Mouse (Mus musculus) mesoderm, embryonic 11.5 days (tissue): ENCODE data around the gene Gm28308.

Experiments
- DNase-seq: peaks from one replicate; pipeline ENCODE4 v3.0.0-alpha.2; 2012; ENCODE audit warnings: low read depth, low spot score

Gm28308 gene

DNA sequence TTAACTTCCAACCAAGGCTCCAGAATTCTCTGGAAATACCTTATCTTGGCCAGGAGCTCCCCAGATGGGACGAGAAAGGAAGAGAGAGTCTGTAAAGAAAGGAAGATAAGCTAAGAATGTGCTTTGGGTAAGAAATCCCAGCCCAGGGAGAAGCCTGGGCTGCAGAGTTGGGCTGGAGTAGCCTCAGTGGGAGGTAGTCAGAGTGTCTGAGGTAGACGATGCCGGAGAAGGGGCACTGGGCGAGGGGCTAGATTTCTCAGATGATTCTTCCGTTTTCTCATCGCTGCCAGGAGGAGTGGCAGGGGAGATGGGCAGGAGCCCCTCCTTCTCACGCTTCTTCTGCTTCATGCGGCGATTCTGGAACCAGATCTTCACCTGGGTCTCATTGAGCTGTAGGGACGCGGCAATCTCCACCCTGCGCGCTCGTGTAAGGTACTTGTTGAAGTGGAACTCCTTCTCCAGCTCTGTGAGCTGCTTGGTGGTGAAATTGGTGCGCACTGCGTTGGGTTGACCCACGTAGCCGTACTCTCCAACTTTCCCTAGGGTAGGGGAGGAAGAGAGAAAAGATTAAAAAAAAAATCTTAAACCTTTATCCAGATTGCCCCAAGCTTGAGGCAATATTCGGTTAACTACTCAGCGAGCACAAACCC, 56.5 kb downstream of the Gm28308 start:
- no peak for DNase-seq

DNA sequence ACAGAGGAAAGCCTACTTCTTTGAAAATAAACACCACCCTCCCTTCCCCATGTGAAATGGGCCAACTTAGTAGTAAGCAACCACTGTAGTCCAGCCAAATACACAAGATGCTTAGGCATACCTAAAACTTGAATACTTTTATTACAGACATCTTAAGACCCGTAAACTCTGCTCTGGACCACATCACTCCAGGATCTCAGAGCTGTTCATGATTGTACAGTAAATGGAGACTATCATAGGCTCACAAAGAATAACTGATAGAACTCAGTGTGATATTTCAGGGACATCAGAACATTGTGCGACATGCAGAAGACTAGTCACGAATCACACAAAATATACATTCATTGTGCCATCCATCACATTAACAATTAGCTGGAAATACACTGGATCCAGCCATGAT, 57.7 kb downstream of the Gm28308 start:
- DNase-seq = no peak

DNA sequence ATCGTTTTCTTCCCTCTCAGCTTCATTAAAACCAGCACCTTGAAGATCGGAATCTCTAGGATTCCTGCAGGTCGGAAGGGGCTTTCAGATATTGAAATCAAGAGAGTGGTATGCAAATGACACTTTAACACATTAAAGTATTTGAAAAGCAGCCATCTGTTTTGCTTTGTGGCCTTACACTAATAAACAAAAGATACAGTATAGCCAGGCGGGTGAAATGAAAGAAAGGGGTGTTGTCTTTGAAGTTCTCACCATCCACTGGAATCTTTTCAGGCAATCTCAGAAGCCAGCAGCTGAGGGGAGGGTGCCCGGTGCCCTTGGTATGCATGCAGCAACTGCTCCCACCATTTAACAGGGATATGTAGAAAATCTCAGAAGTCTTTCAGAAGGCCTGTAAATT, 59.1 kb downstream of the Gm28308 start:
- DNase-seq = no peak

DNA sequence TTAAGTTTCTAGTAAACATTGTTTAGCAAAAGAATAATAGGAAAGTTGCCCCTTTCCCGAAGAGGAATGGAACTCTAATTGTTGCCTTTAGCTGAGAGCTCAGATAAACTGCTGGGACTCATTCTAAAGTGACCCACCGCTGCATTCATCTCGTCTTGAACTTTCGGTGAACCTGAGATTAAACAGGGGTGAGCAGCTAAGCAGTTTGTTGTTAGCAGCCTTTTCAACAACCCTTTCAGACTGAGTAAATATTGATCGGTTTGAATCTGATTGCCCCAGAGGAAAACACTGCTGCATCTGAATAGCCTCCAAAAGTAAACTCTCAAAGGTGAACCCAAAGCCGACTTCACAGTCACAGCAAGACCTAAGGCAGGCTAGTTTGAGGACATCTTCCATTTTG, 59.9 kb downstream of the Gm28308 start:
- DNase-seq = no peak

DNA sequence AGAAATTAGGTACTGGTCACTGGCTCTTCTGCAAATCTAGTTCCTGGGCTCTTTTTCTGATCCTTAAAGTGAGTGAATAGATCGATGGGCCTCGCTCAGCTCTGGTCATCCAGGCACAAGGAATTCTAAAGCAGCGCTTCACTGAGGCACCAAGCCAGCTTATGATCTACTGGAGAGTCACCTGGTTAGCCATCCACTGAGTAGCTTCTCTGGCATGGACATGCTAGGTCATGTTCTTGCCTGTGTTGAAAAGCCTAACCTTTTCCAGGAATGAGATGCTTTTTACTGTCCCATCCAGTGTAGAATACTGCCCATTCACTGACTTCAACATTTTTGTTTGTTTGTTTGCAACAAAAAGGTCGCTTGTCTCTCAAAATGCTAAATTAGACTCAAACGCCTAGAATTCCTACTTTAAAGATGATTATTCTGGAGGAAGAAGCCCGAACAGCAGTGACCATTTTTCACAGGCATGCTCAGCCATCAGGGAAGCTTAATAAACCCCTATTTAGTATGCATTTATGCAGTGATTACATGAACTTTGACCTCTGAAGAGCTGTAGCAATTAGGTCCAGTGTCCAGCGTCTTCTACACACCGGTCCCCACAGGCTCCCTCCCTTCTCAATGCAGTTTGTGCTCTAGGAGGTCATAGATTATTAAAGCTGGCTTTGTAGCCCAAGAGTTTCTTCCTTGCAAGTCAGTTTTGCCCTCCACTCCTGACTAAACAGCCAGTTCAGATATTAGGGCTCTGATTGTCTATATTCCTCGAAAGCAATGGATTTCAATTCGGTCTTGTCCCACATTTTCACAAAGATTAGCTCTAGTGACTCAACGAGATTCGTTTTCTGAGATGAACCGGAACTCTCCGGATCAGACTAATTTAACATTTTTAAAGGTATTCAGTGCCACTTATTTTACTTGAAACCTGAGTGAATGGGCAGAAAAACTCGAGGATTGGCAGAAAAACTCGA, 60.6 kb downstream of the Gm28308 start:
- no peak for DNase-seq

DNA sequence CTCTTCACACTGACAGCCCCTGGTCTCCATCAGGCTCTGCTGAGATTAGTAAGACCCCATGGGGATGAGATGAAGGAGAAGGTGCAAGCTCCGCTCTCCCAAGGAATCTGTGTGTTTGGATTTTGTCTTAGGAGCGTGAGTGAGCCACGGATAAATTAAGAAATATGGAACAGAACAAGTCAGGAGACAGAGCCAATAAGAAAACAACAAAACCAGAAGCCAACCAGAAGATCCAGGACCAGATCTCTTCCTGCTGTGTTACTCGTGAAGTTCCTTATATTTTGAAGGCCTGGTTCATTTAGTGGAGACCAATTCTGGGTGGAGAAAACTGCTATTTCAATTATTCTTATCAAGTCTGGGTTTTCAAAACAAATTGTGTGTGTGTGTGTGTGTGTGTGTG, 61.6 kb downstream of the Gm28308 start:
- DNase-seq = no peak

DNA sequence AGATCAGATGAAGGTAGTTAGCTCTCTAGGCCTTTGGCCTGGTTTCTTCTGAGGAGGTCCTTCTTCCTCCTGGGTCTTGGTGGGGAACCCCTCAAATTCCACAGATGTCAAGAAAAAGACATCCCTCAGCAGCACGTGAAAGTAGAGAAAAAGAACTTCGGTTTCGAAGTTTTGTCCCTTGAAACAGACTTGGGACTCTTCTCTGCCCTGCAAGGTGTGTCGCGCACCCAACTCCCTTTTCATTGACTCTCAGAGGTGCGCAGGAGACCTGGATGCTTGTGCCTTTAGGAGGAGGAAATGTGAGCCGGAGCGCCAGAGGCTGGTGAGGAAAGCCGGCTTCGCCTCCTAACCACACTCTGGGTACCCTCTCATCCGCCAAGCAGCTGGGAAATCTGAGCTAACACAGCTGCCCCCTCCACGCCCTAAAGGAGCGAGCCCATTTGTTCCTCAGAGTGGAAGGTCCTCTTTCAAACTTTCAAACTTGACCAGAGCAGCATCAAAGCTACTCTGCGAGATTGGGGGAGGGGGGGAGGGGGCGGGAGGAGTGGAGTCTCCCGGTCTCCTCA, 62.7 kb downstream of the Gm28308 start:
- DNase-seq = no peak

DNA sequence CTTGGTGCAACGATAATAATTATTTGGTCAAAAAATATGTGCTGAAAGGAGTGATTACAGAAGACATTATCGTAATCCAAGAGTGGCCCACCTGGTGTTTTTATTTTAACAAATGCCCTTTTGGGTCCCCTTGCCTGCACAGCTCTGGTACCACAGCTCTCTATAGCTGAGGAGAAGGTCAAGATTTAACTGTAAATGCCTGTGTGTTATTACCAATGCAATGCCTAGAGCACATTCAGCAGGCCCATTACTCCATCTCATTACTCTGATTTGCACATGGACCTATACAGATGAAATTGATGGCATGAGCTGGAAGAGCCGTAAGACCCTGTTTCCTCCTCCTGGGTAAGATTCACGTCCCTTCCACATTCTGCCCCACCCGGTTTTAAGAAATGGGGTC, 74.0 kb downstream of the Gm28308 start:
- DNase-seq = no peak

DNA sequence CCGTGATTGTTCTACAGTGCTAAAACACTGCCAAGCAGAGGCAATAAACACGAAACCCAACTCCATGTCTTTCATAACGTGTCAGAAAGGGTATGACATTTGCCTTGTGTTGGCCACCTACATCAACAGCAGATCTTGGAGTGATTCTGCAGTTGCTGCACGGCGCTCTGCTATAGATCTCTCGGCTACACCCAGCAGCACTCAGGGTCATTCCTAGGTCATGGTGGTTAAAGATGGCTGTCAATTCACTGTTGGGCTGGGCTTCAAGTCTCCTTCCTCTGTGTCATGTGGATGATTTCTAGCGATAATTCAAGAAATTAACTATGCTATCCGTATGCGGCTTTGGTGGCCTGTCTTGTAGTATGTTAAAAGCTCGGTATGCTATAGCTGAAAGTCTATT, 74.6 kb downstream of the Gm28308 start:
- DNase-seq = no peak

DNA sequence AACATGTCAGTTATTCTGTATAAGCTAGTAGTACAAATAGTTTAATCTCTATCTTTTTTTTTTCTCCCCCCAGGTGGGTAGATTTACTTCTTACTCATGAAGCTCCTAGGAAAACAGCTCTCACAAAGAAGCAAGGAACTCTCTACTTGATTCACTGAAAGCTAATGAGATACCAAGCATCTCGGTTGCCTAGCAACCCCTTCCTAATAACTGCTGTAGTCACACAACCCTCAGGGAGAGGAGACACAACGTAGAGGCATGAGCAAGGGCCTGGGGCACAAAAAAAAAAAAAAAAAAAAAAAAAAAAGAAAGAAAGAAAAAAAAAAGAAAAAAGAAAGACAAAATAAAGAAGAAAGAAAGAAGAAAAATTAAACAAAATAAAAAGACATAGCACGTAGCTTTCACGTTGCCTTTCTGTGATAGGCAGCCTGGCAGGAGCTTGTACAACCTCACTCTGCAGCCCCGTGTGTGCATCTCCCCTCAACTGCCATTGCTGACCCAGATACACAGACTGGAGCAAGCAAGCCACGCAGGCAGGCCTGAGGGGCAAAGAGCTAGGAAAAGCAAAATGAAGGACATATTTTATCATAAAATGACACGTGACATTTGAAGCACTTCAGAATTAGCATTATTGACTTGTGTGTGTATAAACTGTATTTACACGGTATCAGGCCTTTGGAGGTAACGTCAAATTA, 75.2 kb downstream of the Gm28308 start:
- peak; percentile 77 for DNase-seq

DNA sequence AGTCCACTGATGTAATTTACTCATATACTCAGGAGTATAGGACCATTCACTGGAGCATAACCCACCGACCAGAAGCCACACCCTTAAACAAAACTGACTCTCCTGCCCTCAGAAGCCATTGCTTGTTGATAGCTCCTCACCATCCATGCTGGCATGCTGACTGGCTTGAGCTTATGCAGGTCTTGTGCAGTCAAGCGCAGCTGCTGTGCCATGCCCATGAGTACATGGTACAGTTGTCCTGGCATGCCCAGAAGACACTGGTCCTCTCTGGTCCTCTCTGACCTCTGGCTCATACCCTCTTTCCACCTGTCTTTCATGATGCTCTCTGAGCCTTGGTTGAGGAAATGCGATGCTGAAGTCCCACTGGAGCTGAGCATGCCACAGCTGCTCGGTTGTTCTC, 89.5 kb downstream of the Gm28308 start:
- DNase-seq = no peak

DNA sequence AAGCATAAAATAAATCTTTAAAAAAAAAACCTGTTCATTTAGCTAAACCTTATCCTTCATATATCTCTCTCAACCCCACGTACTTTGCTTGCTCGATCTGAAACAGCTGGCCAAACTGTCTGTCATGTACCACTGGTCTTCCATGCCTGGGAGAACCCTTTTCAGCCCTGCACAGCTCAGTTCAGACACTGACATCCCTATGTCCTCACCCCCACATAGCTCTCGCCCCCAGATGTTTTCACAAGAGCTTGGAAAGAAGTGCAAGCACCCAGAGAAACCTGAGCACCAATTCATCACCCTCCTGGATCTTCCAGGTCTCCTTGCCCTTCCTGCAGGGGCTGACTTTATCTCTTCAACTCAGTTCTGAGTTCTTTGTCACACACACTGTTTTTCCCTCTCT, 92.0 kb downstream of the Gm28308 start:
- DNase-seq = no peak

DNA sequence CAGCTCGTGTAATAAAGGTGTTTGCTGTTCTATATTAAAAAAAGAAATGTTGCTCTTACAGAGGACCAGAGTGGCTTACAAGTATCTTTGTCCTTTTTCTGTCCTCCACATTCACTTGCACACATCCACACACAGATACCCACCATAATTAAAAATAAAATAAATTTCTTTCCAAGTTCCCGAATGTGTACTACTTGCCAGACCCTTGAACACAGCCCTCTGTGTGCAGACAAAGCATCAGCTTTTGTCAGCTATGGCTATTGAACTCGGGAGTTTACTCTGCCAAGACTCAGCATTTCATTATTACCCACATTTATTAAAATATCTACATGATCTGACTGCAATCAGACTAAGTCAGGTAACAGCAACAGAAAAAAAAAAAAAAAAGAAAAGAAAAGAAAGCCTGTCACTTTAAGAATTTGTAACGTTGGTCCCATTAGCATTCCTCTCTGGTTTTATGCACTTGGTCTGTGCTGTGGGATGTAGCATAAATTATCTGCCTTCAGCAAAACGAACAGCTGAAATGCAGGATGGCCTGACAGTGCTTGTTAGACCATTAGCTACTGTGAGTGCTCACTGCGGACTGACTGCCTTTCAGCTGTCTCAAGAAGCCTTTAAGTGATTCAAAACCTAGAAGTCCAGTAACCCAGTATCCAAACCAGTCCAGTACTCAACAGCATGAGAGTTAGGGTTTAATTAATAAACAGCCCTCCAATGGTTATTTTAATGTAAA, 94.1 kb downstream of the Gm28308 start:
- peak; percentile 80 for DNase-seq

DNA sequence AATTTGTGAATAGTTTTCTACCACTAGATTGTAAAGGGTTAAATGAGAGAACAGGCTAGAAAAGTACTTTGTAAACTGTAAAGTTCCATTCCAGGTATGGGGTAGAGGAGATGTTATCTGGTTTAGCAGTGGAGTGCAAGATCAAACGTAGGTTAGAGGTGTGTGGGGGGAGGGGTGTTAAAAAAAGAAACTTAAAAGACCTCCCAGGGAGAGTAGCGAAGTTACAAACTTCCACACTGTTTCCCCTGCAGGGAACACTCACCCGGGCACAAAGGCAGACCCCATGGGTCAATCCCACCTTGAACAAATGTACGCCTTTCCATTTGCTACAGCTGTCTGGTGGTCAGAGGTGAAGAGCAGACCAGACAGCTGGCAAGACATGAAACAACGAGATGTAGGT, 97.2 kb downstream of the Gm28308 start:
- no peak for DNase-seq
